Mouse (Mus musculus) MEL (cell line): ENCODE results near the gene Alg1. TPM values are rescaled to one million over a fixed set of nuclear protein-coding genes. Genes with fewer than 3 reads are reported as not detected.

ENCODE experiments used
- DNase-seq: peaks from one replicate; pipeline ENCODE4 v3.0.0; 2011; ENCODE audit warnings: low read depth, low spot score
- H3K27ac ChIP-seq: 2 replicates; pipeline ENCODE4 v1.5.1; 2012; ENCODE audit warnings: low read depth, mild to moderate bottlenecking, control low read depth, low read length, moderate library complexity; ENCODE audit not compliant: control insufficient read depth
- H3K27me3 ChIP-seq, 2 experiments: fragments of 150-350 bp in 1 of 2; sonication (generic) in 1 of 2; 2 replicates each; pipeline ENCODE4 v1.6.1; 2012; ENCODE audit warnings: low read length in 2 of 2, mild to moderate bottlenecking in 2 of 2, improper control_type of control experiment in 1 of 2, moderate library complexity in 1 of 2; ENCODE audit not compliant: insufficient read depth in 2 of 2, control insufficient read depth in 1 of 2
- H3K36me3 ChIP-seq, 2 experiments: 2 replicates each; pipeline ENCODE4 v1.6.1; 2012 to 2014; ENCODE audit warnings: low read length in 2 of 2, improper control_type of control experiment in 1 of 2, inconsistent platforms in 1 of 2, mild to moderate bottlenecking in 1 of 2; ENCODE audit not compliant: insufficient read depth in 2 of 2, control insufficient read depth in 1 of 2
- H3K4me1 ChIP-seq, 2 experiments: fragments of 150-350 bp in 1 of 2; sonication (generic) in 1 of 2; 2 replicates each; pipeline ENCODE4 v1.6.1; 2012; ENCODE audit warnings: low read length in 2 of 2, improper control_type of control experiment in 1 of 2, mild to moderate bottlenecking in 1 of 2; ENCODE audit not compliant: insufficient read depth in 2 of 2, control insufficient read depth in 1 of 2
- H3K4me3 ChIP-seq, 2 experiments: fragments of 150-350 bp in 1 of 2; sonication (generic) in 1 of 2; 2 replicates each; pipeline ENCODE4 v1.5.1; 2012; ENCODE audit warnings: low read depth in 2 of 2, low read length in 2 of 2, mild to moderate bottlenecking in 2 of 2, moderate library complexity in 2 of 2, control low read depth in 1 of 2, improper control_type of control experiment in 1 of 2; ENCODE audit not compliant: control insufficient read depth in 1 of 2, insufficient read depth in 1 of 2
- H3K79me2 ChIP-seq: 2 replicates; pipeline ENCODE4 v1.6.1; 2012; ENCODE audit warnings: mild to moderate bottlenecking, low read length, moderate library complexity; ENCODE audit not compliant: control insufficient read depth, poor library complexity, insufficient read depth
- H3K9ac ChIP-seq: 2 replicates; pipeline ENCODE4 v1.6.1; 2012; ENCODE audit warnings: low read depth, mild to moderate bottlenecking, control low read depth, low read length, moderate library complexity; ENCODE audit not compliant: control insufficient read depth, poor library complexity, severe bottlenecking
- H3K9me3 ChIP-seq: fragments of 150-350 bp; sonication (generic); replicated peaks from 2 replicates; pipeline ENCODE4 v1.6.1; 2012; ENCODE audit warnings: mild to moderate bottlenecking, low read length, improper control_type of control experiment, moderate library complexity; ENCODE audit not compliant: insufficient read depth
- BHLHE40 ChIP-seq: IDR thresholded peaks from 2 replicates; pipeline ENCODE4 v1.6.1; 2012; ENCODE audit warnings: low read depth, mild to moderate bottlenecking, inconsistent platforms, low read length, improper control_type of control experiment, borderline replicate concordance
- CTCF ChIP-seq, 3 experiments: IDR thresholded peaks in 2 of 3; conservative IDR thresholded peaks in 1 of 3; 2 replicates each; pipeline ENCODE4 v1.5.1; 2011 to 2012; ENCODE audit warnings: low read length in 3 of 3, low read depth in 2 of 3, mild to moderate bottlenecking in 2 of 3, improper control_type of control experiment in 1 of 3, inconsistent platforms in 1 of 3, mixed read lengths in 1 of 3, moderate library complexity in 1 of 3; ENCODE audit not compliant: control insufficient read depth in 1 of 3, insufficient read depth in 1 of 3, poor library complexity in 1 of 3, severe bottlenecking in 1 of 3
- E2F4 ChIP-seq: IDR thresholded peaks from 2 replicates; pipeline ENCODE4 v1.6.1; 2011; ENCODE audit warnings: low read depth, low read length, improper control_type of control experiment, borderline replicate concordance
- ETS1 ChIP-seq: IDR thresholded peaks from 2 replicates; pipeline ENCODE4 v1.6.1; 2012; ENCODE audit warnings: low read depth, mild to moderate bottlenecking, inconsistent platforms, low read length, improper control_type of control experiment, moderate library complexity
- GABPA ChIP-seq: IDR thresholded peaks from 2 replicates; pipeline ENCODE4 v1.6.1; 2012; ENCODE audit warnings: low read depth, mild to moderate bottlenecking, inconsistent platforms, low read length, improper control_type of control experiment, moderate library complexity
- GATA1 ChIP-seq: IDR thresholded peaks from 2 replicates; pipeline ENCODE4 v1.6.1; 2011; ENCODE audit warnings: low read depth, low read length, improper control_type of control experiment
- JUND ChIP-seq: IDR thresholded peaks from 2 replicates; pipeline ENCODE4 v1.6.1; 2011; ENCODE audit warnings: low read depth, mild to moderate bottlenecking, improper control_type of control experiment, low read length
- KAT2A ChIP-seq: conservative IDR thresholded peaks from 2 replicates; pipeline ENCODE4 v1.6.1; 2012; ENCODE audit warnings: low read depth, low read length, improper control_type of control experiment, inconsistent platforms
- MAZ ChIP-seq: IDR thresholded peaks from 2 replicates; pipeline ENCODE4 v1.6.1; 2012; ENCODE audit warnings: low read depth, mild to moderate bottlenecking, inconsistent platforms, low read length, improper control_type of control experiment
- MEF2A ChIP-seq: IDR thresholded peaks from 2 replicates; pipeline ENCODE4 v1.6.1; 2014; ENCODE audit warnings: low read depth, mild to moderate bottlenecking, inconsistent platforms, low read length, improper control_type of control experiment; ENCODE audit not compliant: poor library complexity, insufficient replicate concordance, severe bottlenecking; ENCODE audit errors: extremely low read depth
- MXI1 ChIP-seq: IDR thresholded peaks from 2 replicates; pipeline ENCODE4 v1.6.1; 2011; ENCODE audit warnings: mild to moderate bottlenecking, low read depth, low read length, improper control_type of control experiment
- MYB ChIP-seq: IDR thresholded peaks from 2 replicates; pipeline ENCODE4 v1.6.1; 2011; ENCODE audit warnings: mild to moderate bottlenecking, low read depth, low read length, improper control_type of control experiment
- MYC ChIP-seq: IDR thresholded peaks from 2 replicates; pipeline ENCODE4 v1.6.1; 2011; ENCODE audit warnings: low read depth, mild to moderate bottlenecking, low read length, improper control_type of control experiment, moderate library complexity
- NELFE ChIP-seq: IDR thresholded peaks from 2 replicates; pipeline ENCODE4 v1.6.1; 2011; ENCODE audit warnings: low read depth, low read length, improper control_type of control experiment
- POLR2AphosphoS2 ChIP-seq: IDR thresholded peaks from 2 replicates; pipeline ENCODE4 v1.6.1; 2011; ENCODE audit warnings: low read length, improper control_type of control experiment
- POLR2AphosphoS5 ChIP-seq: IDR thresholded peaks from 2 replicates; pipeline ENCODE4 v1.6.1; 2012; ENCODE audit warnings: low read depth, borderline replicate concordance, mild to moderate bottlenecking, inconsistent platforms, low read length, moderate library complexity, mixed read lengths
- RAD21 ChIP-seq: IDR thresholded peaks from 2 replicates; pipeline ENCODE4 v1.6.1; 2011; ENCODE audit warnings: mild to moderate bottlenecking, low read depth, low read length, improper control_type of control experiment
- RCOR1 ChIP-seq: IDR thresholded peaks from 2 replicates; pipeline ENCODE4 v1.6.1; 2012; ENCODE audit warnings: low read depth, mild to moderate bottlenecking, inconsistent platforms, low read length, improper control_type of control experiment
- SMC3 ChIP-seq: IDR thresholded peaks from 2 replicates; pipeline ENCODE4 v1.6.1; 2011; ENCODE audit warnings: low read depth, low read length, improper control_type of control experiment
- TBP ChIP-seq: IDR thresholded peaks from 2 replicates; pipeline ENCODE4 v1.8.0; 2011; ENCODE audit warnings: low read depth, low read length, improper control_type of control experiment
- TCF12 ChIP-seq: IDR thresholded peaks from 2 replicates; pipeline ENCODE4 v1.6.1; 2014; ENCODE audit warnings: low read depth, mild to moderate bottlenecking, inconsistent platforms, low read length, improper control_type of control experiment, moderate library complexity
- USF1 ChIP-seq: IDR thresholded peaks from 2 replicates; pipeline ENCODE4 v1.6.1; 2014; ENCODE audit warnings: low read depth, mild to moderate bottlenecking, inconsistent platforms, low read length, improper control_type of control experiment, moderate library complexity
- ZC3H11A ChIP-seq: IDR thresholded peaks from 2 replicates; pipeline ENCODE4 v1.6.1; 2012; ENCODE audit warnings: low read depth, mild to moderate bottlenecking, inconsistent platforms, low read length, improper control_type of control experiment
- ZKSCAN1 ChIP-seq: IDR thresholded peaks from 2 replicates; pipeline ENCODE4 v1.6.1; 2012; ENCODE audit warnings: low read depth, mild to moderate bottlenecking, inconsistent platforms, low read length, improper control_type of control experiment, moderate library complexity
- polyA plus RNA-seq, 2 experiments: library from polyadenylated mRNA; stranded (reverse) in 1 of 2; unstranded in 1 of 2; fragments of >175 nt in 1 of 2; fragments of >200 nt in 1 of 2; gene quantifications; 2 replicates each; pipeline versions ENCODE4 v1.2.1 to v1.2.4; 2012; ENCODE audit warnings: low replicate concordance in 2 of 2, low read depth in 1 of 2; ENCODE audit not compliant: insufficient read length in 2 of 2, insufficient read depth in 1 of 2, missing spikeins in 1 of 2
- total RNA-seq: library from RNA; depleted of rRNA; stranded (reverse); fragments of 300-350 nt; gene quantifications from 2 replicates; pipeline ENCODE4 v1.2.3, GENCODE M21; 2012

Alg1 gene
- total and polyA plus RNA-seq, 3 experiments = 42.9 to 46.4 TPM; not detected in 1

DNA sequence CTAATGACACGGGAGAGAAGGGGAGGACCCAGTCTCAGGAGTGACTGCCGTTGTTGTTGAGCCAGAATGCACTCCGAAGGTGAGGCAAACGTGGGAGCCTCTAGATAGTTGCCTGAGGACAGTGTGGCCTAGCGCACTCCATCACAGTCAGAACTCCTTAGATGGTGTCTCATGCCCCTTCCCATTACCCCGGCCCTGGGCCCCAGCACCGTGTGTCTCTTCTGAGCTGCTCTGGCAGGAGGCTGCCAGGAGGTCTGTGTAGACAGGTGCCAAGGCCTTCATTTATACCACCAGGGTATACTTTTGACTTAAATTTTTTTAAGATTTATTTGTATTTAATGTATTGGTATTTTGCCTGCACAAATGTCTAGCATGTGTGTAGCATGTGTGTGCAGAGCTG lies 30.5 kb downstream of the Alg1 start:
- TF ChIP-seq POLR2AphosphoS5 (no peak), MEF2A (no peak), E2F4 (no peak), CTCF (IDR thresholded peaks at IDR 0.05 in 2 of 3, conservative IDR thresholded peaks at IDR 0.05 in 1 of 3; ENCODE audit: control insufficient read depth in 1 of 3, insufficient read depth in 1 of 3, low read depth in 2 of 3, low read length in 3 of 3, poor library complexity in 1 of 3, severe bottlenecking in 1 of 3) (no peak), SMC3 (no peak), MYB (no peak), ZKSCAN1 (no peak), RAD21 (no peak), POLR2AphosphoS2 (no peak), MYC (no peak), BHLHE40 (no peak), GABPA (no peak), MAZ (no peak), NELFE (no peak), MXI1 (no peak), JUND (no peak), GATA1 (no peak), TBP (no peak), USF1 (no peak)
- Histone ChIP-seq H3K79me2 (no peaks in the 10 kb centered on the region), H3K4me1 (no peaks in the 10 kb centered on the region), H3K4me3 (no peak overlapping the region), H3K9ac (no peak overlapping the region), H3K27ac (no peak overlapping the region), H3K36me3 (no peaks in the 10 kb centered on the region), H3K9me3 (no peaks in the 10 kb centered on the region), H3K27me3 (no peaks in the 10 kb centered on the region; a peak in 1 of 4 replicates)
- DNase-seq = no peak

DNA sequence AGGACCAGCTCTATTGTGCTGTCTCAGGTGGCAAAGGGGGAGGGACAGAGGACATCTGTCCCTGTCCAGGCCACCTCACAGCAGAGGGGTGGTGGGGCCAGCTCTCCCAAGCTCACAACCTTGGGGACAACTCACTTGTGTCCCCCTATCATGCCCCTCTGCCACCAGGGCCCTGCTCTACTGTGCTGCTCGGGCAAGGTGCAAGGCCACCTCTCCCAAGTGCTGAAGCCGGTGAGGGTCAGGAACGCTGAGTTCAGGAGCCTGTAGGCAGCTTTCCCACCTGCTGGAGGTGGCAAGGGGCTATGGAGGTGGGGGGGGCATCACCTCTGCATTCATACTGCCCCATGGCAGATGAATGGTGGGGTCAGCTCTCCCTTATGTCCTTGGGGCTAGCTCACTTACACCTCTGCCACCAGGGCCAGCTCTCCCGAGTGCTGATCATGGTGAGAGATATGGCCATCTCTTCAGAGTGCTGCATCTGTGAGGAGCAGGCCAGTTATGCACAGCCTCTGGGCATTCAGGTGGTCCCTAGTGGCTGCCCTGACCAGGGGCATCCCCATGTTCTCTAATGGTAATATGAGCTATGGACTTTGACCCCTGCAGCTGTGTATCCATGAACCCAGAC lies 38.1 kb downstream of the Alg1 start:
- Histone ChIP-seq H3K4me3 (no peak overlapping the region), H3K27me3 (no peaks in the 10 kb centered on the region; a peak in 1 of 4 replicates), H3K79me2 (no peaks in the 10 kb centered on the region), H3K4me1 (no peaks in the 10 kb centered on the region), H3K9me3 (no peaks in the 10 kb centered on the region), H3K36me3 (no peaks in the 10 kb centered on the region), H3K27ac (no peak overlapping the region), H3K9ac (no peak overlapping the region)
- TF ChIP-seq BHLHE40 (no peak), MYB (no peak), MXI1 (no peak), USF1 (no peak), NELFE (no peak), KAT2A (no peak), RCOR1 (no peak), ETS1 (no peak), TCF12 (no peak), ZC3H11A (no peak), SMC3 (no peak)
- DNase-seq = no peak
